Mouse (Mus musculus) limb, embryonic 11.5 days (tissue): ENCODE measurements around the gene Mrpl21. TPM values are rescaled to one million over a fixed set of nuclear protein-coding genes. Genes with fewer than 3 reads are reported as not detected.

Experiments used
- ATAC-seq: fragments of 200-750 bp; cut with Nextera tagmentation; 2 replicates; pipeline ENCODE4 v1.8.0; 2017; ENCODE audit warnings: low read depth; ENCODE audit not compliant: insufficient number of reproducible peaks, low FRiP score, low TSS enrichment
- DNase-seq: peaks from one replicate; pipeline ENCODE4 v3.0.0-alpha.2; 2015; ENCODE audit warnings: low spot score
- H3K27ac ChIP-seq: fragments of 300-500 bp; sonication (generic); replicated peaks from 2 replicates; pipeline ENCODE4 v1.5.1; 2014; ENCODE audit warnings: low read depth, mild to moderate bottlenecking, low read length
- H3K27me3 ChIP-seq: fragments of 300-500 bp; sonication (generic); 2 replicates; pipeline ENCODE4 v1.6.1; 2014; ENCODE audit warnings: mild to moderate bottlenecking, low read length, mixed read lengths; ENCODE audit not compliant: control insufficient read depth, insufficient read depth
- H3K36me3 ChIP-seq: fragments of 300-500 bp; sonication (generic); 2 replicates; pipeline ENCODE4 v1.6.1; 2014; ENCODE audit warnings: mild to moderate bottlenecking, low read length, moderate library complexity, mixed read lengths; ENCODE audit not compliant: control insufficient read depth, insufficient read depth
- H3K4me1 ChIP-seq: fragments of 300-500 bp; sonication (generic); 2 replicates; pipeline ENCODE4 v1.6.1; 2014; ENCODE audit warnings: low read length, mixed read lengths; ENCODE audit not compliant: control insufficient read depth, insufficient read depth
- H3K4me2 ChIP-seq: fragments of 300-500 bp; sonication (generic); 2 replicates; pipeline ENCODE4 v1.6.1; 2014; ENCODE audit warnings: low read depth, mild to moderate bottlenecking, moderate library complexity; ENCODE audit not compliant: severe bottlenecking
- H3K4me3 ChIP-seq: fragments of 300-500 bp; sonication (generic); 2 replicates; pipeline ENCODE4 v1.5.1; 2014; ENCODE audit warnings: low read depth, low read length
- H3K9ac ChIP-seq: fragments of 300-500 bp; sonication (generic); 2 replicates; pipeline ENCODE4 v1.6.1; 2014; ENCODE audit warnings: mild to moderate bottlenecking, low read length
- H3K9me3 ChIP-seq: fragments of 300-500 bp; sonication (generic); 2 replicates; pipeline ENCODE4 v1.6.1; 2016; ENCODE audit warnings: low read length; ENCODE audit not compliant: control insufficient read depth
- WGBS: fragments of 180-500 bp; shearing (Covaris S2); extraction: QIAGEN DNeasy Blood & Tissue Kit; methylation state at CpG from one replicate; pipeline ENCODE4 v1.1.7; 2014; 5-methylcytosine and 5-hydroxymethylcytosine counted together
- microRNA-seq: library from miRNA; unstranded; fragments of <30 nt; microRNA quantifications from one replicate; pipeline ENCODE4, GENCODE M21; 2016
- polyA plus RNA-seq: library from polyadenylated mRNA; unstranded; fragments of >200 nt; fragmentation: Nextera tagmentation; extraction: Ambion mirVana; gene quantifications from 2 replicates; pipeline ENCODE4 v1.2.1, GENCODE M21; 2014

Gene Mrpl21
- polyA plus RNA-seq, 1 experiment from 2014 or later: 155 TPM

- 71% methylated on average over 8 of the region's 8 CpGs for WGBS
- ATAC-seq (no peak), DNase-seq (no peak)
- Histone ChIP-seq H3K9me3 (no peaks in the 10 kb centered on the region), H3K4me3 (no peak overlapping the region), H3K27ac (no peak overlapping the region), H3K9ac (no peak overlapping the region), H3K27me3 (no peaks in the 10 kb centered on the region), H3K4me1 (no peaks in the 10 kb centered on the region), H3K36me3 (no peaks in the 10 kb centered on the region), H3K4me2 (no peak overlapping the region)
These were observed 54.0 kb downstream of the Mrpl21 start for GRCm38 (mm10) chr19:3336485-3337255.

DNA sequence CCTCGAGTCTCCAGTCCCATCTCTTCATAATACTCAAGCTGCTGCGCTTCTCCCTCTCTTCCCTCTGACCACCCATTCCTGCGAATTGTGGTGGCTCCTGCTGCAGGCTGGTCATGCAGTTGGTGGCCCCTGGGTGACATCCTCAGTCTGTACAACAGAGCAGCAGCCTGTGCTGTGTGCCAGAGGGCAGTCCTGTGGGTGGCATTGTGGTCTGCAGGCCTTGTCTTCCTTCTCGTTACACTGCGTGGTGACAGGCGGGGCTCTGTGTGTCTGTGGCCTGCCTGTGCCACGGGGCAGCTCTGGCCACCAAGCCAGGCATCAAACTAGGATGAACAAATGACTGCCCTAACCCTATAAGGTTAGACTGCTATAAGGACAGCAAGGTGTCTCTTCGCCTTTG lies 56.5 kb downstream of the Mrpl21 start:
- H3K4me2 ChIP-seq: no peak overlapping the region
- no peak overlapping the region for H3K4me3 ChIP-seq
- H3K9ac ChIP-seq: no peak overlapping the region
- WGBS: 80% methylated on average over 8 of the region's 8 CpGs
- H3K9me3 ChIP-seq: no peaks in the 10 kb centered on the region
- H3K4me1 ChIP-seq: no peaks in the 10 kb centered on the region
- H3K27ac ChIP-seq: no peak overlapping the region
- H3K27me3 ChIP-seq: no peaks in the 10 kb centered on the region
- ATAC-seq: no peak
- H3K36me3 ChIP-seq: no peaks in the 10 kb centered on the region
- DNase-seq: no peak

DNA sequence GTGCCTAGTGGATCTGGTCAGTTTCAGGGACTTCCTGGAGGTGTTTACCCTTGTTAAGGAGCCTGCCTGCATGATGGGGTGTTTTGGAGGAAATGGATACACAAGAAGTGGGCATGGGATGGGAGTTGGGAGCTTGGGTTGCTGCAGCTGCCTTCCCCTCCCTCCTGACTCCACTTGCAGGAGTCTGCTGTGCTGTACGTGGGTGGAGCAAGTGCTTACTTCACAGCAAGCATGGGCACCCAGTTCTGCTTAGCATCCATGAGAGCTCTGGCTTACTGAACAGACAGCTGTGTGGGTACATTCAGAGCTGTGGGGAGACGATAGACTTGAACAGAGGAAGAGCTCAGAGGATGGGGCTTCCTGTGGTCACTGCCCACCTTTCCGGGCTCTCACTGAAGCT lies 58.3 kb downstream of the Mrpl21 start:
- H3K4me3 ChIP-seq: no peak overlapping the region
- 85% methylated on average over 3 of the region's 3 CpGs for WGBS
- DNase-seq (no peak), ATAC-seq (no peak)
- no peak overlapping the region for H3K9ac ChIP-seq
- no peaks in the 10 kb centered on the region for H3K4me1 ChIP-seq
- no peaks in the 10 kb centered on the region for H3K9me3 ChIP-seq
- no peaks in the 10 kb centered on the region for H3K27me3 ChIP-seq
- no peak overlapping the region for H3K4me2 ChIP-seq
- no peak overlapping the region for H3K27ac ChIP-seq
- no peaks in the 10 kb centered on the region for H3K36me3 ChIP-seq

Small RNA genes lying within 50 kb of the gene (microRNA-seq; reads per million reads assigned to microRNA genes)
- not detected for gene Mir6984

Other genes with a start within 250 kb of the Mrpl21 start
- gene Ighmbp2, start 116 bp downstream of the Mrpl21 start, polyA plus RNA-seq: 9.1 and 9.5 TPM in 2 replicates
- gene Cpt1a, start 39.4 kb downstream of the Mrpl21 start, polyA plus RNA-seq: 10.6 and 10.8 TPM in 2 replicates
- 0.33 and 0.36 TPM in 2 replicates for gene Tesmin, start 106.0 kb downstream of the Mrpl21 start, polyA plus RNA-seq
- 0.84 and 1.0 TPM in 2 replicates for gene Gal, start 131.6 kb downstream of the Mrpl21 start, polyA plus RNA-seq